Comparison of ENCODE assay signal across 8 mouse cellular contexts in genomic region chr3:116595603-116595991, GRCm38 (mm10). TPM values are rescaled to one million over a fixed set of nuclear protein-coding genes. Genes with fewer than 3 reads are reported as not detected.
DNase-seq lines count a peak whose midpoint lies in the region; ATAC-seq lines count a peak whose summit lies in the region.

No protein-coding gene starts in this region.

- no peaks in the 10 kb centered on the region for H3K9me3 ChIP-seq in lung, embryonic 15.5 days
- no peaks in the 10 kb centered on the region for H3K9me3 ChIP-seq in embryonic facial prominence, embryonic 15.5 days (replicated peaks)
- H3K9me3 ChIP-seq in limb, embryonic 11.5 days (ENCODE audit: control insufficient read depth, low read length), result no peaks in the 10 kb centered on the region
- no peaks in the 10 kb centered on the region for H3K9me3 ChIP-seq in neural tube, embryonic 15.5 days (replicated peaks)

- WGBS in lung, embryonic 15.5 days, result 4% methylated on average over 10 of the region's 10 CpGs
- 5% methylated on average over 10 of the region's 10 CpGs for WGBS in embryonic facial prominence, embryonic 15.5 days
- WGBS in limb, embryonic 11.5 days, result 10% methylated on average over 10 of the region's 10 CpGs
- WGBS in neural tube, embryonic 15.5 days, result 11% methylated on average over 10 of the region's 10 CpGs

- H3K4me2 ChIP-seq in lung, embryonic 15.5 days, result peak overlapping the region; percentile 65
- H3K4me2 ChIP-seq in embryonic facial prominence, embryonic 15.5 days (replicated peaks), result peak overlapping the region; percentile 71
- H3K4me2 ChIP-seq in limb, embryonic 11.5 days (ENCODE audit: low read depth, severe bottlenecking), result peak overlapping the region; percentile 49
- H3K4me2 ChIP-seq in neural tube, embryonic 15.5 days, result peak overlapping the region; percentile 84

- no peak for DNase-seq in lung, postnatal 4 days
- no peak for DNase-seq in limb, embryonic 11.5 days (ENCODE audit: low spot score)
- DNase-seq in left cerebral cortex, adult 18-20 months (ENCODE audit: low spot score in 2 of 2), result no peak
- DNase-seq in thymus, postnatal 25 days, result no peak
- no peak for DNase-seq in cerebellum, postnatal 36 days

- H3K4me1 ChIP-seq in lung, embryonic 15.5 days, result peaks cover 10% of the 10 kb centered on the region; the same call in 1 of the 2 replicates
- peaks cover 10% of the 10 kb centered on the region; the same call in 1 of the 2 replicates for H3K4me1 ChIP-seq in embryonic facial prominence, embryonic 15.5 days
- no peaks in the 10 kb centered on the region for H3K4me1 ChIP-seq in limb, embryonic 11.5 days (ENCODE audit: control insufficient read depth, insufficient read depth, low read length)
- H3K4me1 ChIP-seq in neural tube, embryonic 15.5 days, result peaks cover 16% of the 10 kb centered on the region

- H3K4me3 ChIP-seq in lung, embryonic 15.5 days, result peak overlapping the region; percentile 98
- H3K4me3 ChIP-seq in embryonic facial prominence, embryonic 15.5 days (replicated peaks), result peak overlapping the region; percentile 91
- H3K4me3 ChIP-seq in limb, embryonic 11.5 days (ENCODE audit: low read depth, low read length), result peak overlapping the region; percentile 61
- peak overlapping the region; percentile 96 for H3K4me3 ChIP-seq in neural tube, embryonic 15.5 days (replicated peaks)

- H3K27ac ChIP-seq in lung, embryonic 15.5 days, result 0 out of 2 replicates have a peak overlapping the region, but pooled peaks have one; percentile 66
- no peak overlapping the region for H3K27ac ChIP-seq in embryonic facial prominence, embryonic 15.5 days (replicated peaks)
- no peak overlapping the region for H3K27ac ChIP-seq in limb, embryonic 11.5 days (replicated peaks; ENCODE audit: low read depth, low read length)
- H3K27ac ChIP-seq in neural tube, embryonic 15.5 days (replicated peaks), result no peak overlapping the region

- peak overlapping the region; percentile 74 for H3K9ac ChIP-seq in lung, embryonic 15.5 days
- H3K9ac ChIP-seq in embryonic facial prominence, embryonic 15.5 days, result peak overlapping the region; percentile 69
- H3K9ac ChIP-seq in limb, embryonic 11.5 days (ENCODE audit: low read length), result peak overlapping the region; percentile 84
- peak overlapping the region; percentile 84; the same call in 1 of the 2 replicates for H3K9ac ChIP-seq in neural tube, embryonic 15.5 days (replicated peaks)

- no peak for ATAC-seq in lung, embryonic 15.5 days (ENCODE audit: borderline replicate concordance, extremely low read depth, low FRiP score, low TSS enrichment)
- no peak for ATAC-seq in embryonic facial prominence, embryonic 15.5 days (ENCODE audit: insufficient number of reproducible peaks, low FRiP score, low TSS enrichment, low read depth)
- no peak for ATAC-seq in limb, embryonic 11.5 days (ENCODE audit: insufficient number of reproducible peaks, low FRiP score, low TSS enrichment, low read depth)
- no peak for ATAC-seq in neural tube, embryonic 15.5 days (ENCODE audit: low FRiP score)

- no peaks in the 10 kb centered on the region for H3K27me3 ChIP-seq in lung, embryonic 15.5 days
- H3K27me3 ChIP-seq in embryonic facial prominence, embryonic 15.5 days, result no peaks in the 10 kb centered on the region
- no peaks in the 10 kb centered on the region for H3K27me3 ChIP-seq in limb, embryonic 11.5 days (ENCODE audit: control insufficient read depth, insufficient read depth, low read length)
- no peaks in the 10 kb centered on the region for H3K27me3 ChIP-seq in neural tube, embryonic 15.5 days (replicated peaks)

- H3K36me3 ChIP-seq in lung, embryonic 15.5 days, result peaks cover 12% of the 10 kb centered on the region
- peaks cover 12% of the 10 kb centered on the region for H3K36me3 ChIP-seq in embryonic facial prominence, embryonic 15.5 days
- H3K36me3 ChIP-seq in limb, embryonic 11.5 days (ENCODE audit: control insufficient read depth, insufficient read depth, low read length), result peaks cover 2% of the 10 kb centered on the region; the same call in 1 of the 2 replicates
- H3K36me3 ChIP-seq in neural tube, embryonic 15.5 days, result peaks cover 11% of the 10 kb centered on the region

RNA-seq across cellular contexts. Expression of gene Sass6, which starts 0.8 kb away (rescaled TPM):
- 24.5 and 26.0 TPM in 2 replicates for polyA plus RNA-seq in lung, embryonic 15.5 days (2015; fragmentation: Nextera tagmentation; extraction: Ambion mirVana)
- polyA plus RNA-seq in embryonic facial prominence, embryonic 15.5 days (2015; fragmentation: Nextera tagmentation; extraction: Ambion mirVana), result 15.4 and 20.1 TPM in 2 replicates
- polyA plus RNA-seq in limb, embryonic 11.5 days (2014; fragmentation: Nextera tagmentation; extraction: Ambion mirVana), result 34.3 and 39.7 TPM in 2 replicates
- polyA plus RNA-seq in neural tube, embryonic 15.5 days (2015; fragmentation: Nextera tagmentation; extraction: Ambion mirVana), result 12.9 and 17.0 TPM in 2 replicates
- 1 to 10 TPM; 6.4 to 9.1 TPM for total RNA-seq in left cerebral cortex, adult 18-20 months (2021)

RNA-seq across cellular contexts. Expression of gene Trmt13, which starts 18.8 kb away (rescaled TPM):
- polyA plus RNA-seq in lung, embryonic 15.5 days (2015; fragmentation: Nextera tagmentation; extraction: Ambion mirVana), result 24.0 and 24.9 TPM in 2 replicates
- polyA plus RNA-seq in embryonic facial prominence, embryonic 15.5 days (2015; fragmentation: Nextera tagmentation; extraction: Ambion mirVana), result 29.5 and 31.1 TPM in 2 replicates
- 26.2 and 33.8 TPM in 2 replicates for polyA plus RNA-seq in limb, embryonic 11.5 days (2014; fragmentation: Nextera tagmentation; extraction: Ambion mirVana)
- 26.6 and 29.1 TPM in 2 replicates for polyA plus RNA-seq in neural tube, embryonic 15.5 days (2015; fragmentation: Nextera tagmentation; extraction: Ambion mirVana)
- total RNA-seq in left cerebral cortex, adult 18-20 months (2021), result 10 to 100 TPM; 15.3 to 15.9 TPM

RNA-seq across cellular contexts. Expression of gene Lrrc39, which starts 32.8 kb away (rescaled TPM):
- polyA plus RNA-seq in lung, embryonic 15.5 days (2015; fragmentation: Nextera tagmentation; extraction: Ambion mirVana), result 0.78 and 0.80 TPM in 2 replicates
- polyA plus RNA-seq in embryonic facial prominence, embryonic 15.5 days (2015; fragmentation: Nextera tagmentation; extraction: Ambion mirVana), result 1.3 and 1.6 TPM in 2 replicates
- 0.37 and 0.79 TPM in 2 replicates for polyA plus RNA-seq in limb, embryonic 11.5 days (2014; fragmentation: Nextera tagmentation; extraction: Ambion mirVana)
- 0.40 and 0.45 TPM in 2 replicates for polyA plus RNA-seq in neural tube, embryonic 15.5 days (2015; fragmentation: Nextera tagmentation; extraction: Ambion mirVana)
- total RNA-seq in left cerebral cortex, adult 18-20 months (2021), result not detected
